Mouse (Mus musculus) lung, postnatal 36 days (tissue): ENCODE measurements at regions not wholly inside any gene's neighbourhood (a gene's known extent, or its start where the extent isn't known, plus 50 kb on each side); places are given as distances from the start of the nearest gene placed in this dataset.
A peak's percentile ranks its signal among the peaks of the same experiment; 100 is the strongest.

Source experiments
- DNase-seq: peaks from one replicate; pipeline ENCODE4 v3.0.0; 2022; ENCODE audit warnings: mixed read lengths

DNA sequence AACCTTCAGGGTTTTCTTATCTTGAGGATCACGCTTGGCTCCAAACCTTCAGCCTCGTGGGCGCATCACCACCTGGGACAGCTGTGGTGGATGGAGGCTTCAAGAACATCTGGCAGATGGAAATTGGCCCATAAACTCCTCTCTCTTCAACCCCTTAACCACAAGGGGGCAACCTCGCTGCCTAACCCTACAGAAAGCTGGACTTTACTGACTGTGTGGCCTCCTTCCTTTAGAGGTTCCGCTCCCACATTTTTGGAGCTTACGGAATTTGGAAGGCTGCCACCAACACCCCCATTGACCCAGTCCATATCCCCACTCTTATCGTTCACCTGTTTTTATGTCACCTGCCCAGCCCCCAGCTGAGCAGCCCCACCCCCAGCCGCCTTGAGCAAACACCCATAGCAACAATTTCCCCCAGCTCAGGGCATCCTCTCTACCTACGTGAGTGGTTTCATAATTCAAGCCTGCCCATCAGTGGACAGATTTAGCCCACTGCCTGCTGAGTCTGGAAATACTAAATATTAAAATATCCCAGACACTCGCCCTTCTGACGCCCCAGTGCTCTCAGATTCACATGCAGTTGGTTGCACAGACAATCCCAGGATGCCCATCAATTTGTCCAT, 167.0 kb upstream of the Slc22a22 start:
- DNase-seq = peak; percentile 62

DNA sequence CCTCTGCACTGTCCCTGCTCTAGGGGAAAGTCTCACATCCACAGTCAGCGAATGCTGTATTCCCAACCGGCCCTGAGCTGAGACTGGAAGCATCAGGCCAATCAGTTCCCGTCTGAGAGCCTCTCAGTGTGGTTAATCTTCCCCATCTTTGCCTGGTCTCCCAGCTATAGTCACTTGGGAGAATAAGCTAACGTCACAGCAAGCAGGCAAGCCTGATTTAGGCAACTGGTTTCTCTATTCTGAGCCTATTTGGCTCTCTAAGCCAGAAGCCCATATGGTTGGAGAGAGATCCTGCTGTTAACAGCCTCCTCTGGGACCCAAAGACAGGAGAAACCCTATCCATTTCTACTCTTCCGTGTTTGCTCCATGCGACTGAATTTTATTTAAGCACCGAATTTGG, 161.7 kb upstream of the Slc22a22 start:
- DNase-seq = no peak

DNA sequence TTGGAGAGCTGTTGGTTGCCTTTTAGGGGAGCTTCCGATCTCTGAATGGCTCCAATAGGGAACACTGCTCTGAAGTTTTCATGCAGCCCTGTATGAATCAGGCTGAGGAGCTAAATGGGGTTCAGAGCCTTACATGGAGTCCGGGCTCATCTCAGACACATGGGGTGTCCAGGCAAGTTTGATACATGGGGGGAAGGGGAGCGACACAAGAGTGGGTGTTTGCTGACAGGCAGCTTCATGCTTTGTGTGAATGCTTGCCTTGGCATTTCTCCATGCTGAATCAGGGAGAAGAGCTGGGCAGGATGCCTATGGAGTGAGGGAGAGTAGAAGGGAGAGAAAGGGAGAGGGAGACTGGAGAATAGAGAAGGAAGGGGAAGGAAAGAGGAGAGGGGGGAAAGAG, 155.6 kb upstream of the Slc22a22 start:
- no peak for DNase-seq

DNA sequence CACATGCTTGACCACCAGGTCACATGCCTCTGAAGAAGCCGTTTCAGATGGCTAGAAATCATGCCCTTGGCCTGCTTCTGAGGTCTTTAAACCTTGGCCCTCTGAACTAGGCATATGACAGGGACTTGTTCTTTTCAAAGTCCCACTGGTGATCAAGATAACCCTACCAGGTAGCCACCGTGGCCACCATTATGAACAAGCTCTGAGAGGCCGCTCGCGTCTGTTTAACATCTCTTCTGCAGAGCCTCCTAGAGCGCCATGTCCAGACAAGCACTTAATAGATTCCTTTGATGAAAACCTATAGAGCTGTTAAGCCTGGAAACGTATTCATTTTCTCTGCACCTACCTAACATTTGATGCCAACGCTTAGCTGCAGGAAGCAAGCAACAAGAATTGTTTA, 155.1 kb upstream of the Slc22a22 start:
- DNase-seq = no peak

DNA sequence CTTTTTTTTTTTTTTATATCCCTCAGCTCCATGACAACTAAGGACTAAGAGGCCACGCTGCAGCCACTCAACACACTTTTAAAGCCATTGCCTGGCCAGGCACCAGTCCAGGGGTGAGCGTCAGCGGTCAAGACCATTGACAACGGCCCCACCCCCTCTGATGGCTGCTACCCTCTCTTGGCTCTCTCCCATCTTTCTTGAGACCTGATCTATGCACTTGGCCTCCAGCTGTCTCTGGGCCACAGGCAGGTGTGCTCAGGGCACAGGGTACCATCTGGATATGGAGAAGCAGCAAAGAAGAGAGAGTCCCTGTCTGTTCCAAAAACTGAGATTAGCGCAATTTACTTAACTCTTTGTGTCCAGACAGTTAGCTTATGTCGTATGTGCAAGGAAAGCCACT, 141.0 kb upstream of the Slc22a22 start:
- no peak for DNase-seq

DNA sequence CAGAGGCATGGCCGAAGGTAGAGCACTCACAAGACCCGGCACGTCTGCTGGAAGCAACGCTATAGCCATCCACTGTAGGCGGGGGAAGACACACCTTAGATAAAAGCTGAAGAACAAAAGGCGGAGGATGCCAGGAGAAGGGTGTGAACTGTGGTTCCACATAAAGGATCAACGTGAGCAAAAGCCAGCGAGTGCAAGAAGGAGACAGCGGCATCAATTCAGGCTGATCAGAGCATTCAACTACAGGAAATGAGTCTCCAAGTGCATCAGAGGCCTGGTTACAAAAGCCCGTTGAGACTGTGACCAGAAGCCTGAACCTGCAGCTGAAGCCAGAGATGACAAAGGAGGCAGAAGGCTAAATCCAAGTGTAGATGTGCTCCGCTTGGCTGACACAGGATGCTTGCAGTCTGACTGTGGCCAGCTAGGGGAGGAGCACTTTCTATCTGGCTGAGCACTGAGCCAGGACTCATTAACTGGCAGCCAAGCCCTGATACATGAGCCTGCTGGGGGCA, 139.5 kb upstream of the Slc22a22 start:
- DNase-seq = no peak

DNA sequence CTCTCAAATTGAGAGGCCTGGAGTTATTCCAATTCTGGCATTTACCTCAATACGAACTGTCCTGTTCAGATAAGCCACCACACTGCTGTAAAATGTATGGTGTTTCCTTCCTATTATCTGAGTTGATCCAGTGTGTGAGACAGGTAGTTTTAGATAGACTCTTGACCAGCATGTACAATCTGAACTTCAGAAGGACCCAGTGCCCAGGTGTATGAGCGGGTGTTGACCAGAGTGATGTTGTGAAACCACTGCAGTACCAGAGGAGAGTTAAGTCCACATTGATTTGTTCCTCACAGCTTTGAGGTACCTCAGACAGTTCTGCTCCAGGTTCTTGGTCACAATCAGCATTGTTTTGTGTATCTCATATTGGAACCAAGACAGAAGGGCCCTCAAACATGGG, 132.6 kb upstream of the Slc22a22 start:
- no peak for DNase-seq

DNA sequence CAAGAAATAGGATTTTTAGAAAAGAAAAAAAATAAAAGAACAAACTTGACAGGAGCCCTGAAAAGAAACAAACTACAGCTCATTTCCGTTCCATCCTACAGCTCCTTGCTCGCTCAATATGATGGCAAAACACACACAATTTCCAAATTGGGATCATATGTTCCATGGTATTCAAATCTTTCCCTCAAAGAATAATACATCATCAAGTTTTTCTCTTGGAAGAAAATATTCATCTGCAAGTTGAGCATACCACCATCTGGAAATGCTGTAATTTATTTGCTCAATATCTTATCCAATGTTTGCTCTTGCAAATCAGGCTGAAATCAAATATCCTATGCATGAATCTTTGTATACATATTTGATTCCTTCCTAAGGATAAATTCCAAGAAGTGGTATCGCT, 131.1 kb upstream of the Slc22a22 start:
- DNase-seq = no peak

DNA sequence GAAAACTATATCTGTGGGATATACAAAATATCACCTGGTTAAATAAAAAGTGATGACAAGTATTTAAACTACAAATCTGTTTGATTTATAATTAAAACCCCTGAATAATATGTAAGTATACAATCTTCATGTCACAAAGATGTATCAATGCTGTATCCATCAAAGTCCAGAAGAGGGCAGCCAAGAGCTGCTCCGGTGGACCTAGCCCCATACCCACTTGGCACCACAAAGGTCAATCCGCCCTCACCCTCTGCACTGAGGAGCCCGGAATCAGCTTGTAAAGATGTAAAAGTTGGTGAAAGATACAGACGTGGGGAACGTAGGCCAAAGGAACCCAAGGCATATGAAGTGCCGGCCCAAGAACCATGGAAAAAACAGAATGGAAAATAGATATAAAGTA, 123.1 kb upstream of the Slc22a22 start:
- DNase-seq = peak; percentile 50

DNA sequence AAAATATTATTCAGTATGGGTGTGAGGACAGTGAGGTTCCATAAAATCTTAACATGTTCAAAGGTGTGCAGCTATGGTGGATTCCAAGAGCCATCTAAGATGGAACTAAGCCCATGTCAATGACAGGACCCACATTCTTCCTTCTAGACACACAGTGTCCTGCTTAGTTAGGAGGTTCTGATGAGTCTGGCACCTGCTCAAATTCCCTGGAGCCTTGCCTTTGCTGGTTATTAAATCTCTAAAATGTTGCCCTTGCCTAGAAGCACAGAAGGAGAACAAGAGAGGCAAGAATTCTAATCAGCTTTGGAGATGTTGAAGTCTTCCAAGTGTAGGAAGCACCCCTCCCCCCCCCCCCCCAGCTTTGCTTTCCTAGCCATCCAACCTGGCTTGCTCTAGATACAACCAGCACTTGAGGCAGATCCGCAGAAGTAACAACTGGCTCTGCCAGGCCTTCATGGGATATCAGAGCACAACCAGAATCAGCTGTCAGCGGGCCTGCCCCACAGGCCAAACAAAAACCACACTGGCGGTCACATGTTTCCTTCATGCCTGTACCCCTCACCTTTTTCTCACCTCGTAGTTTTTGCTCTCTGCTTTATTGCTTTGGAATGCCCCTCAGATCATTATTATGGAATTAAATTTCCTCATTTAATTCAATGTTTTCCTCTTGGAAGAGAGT, 116.0 kb upstream of the Slc22a22 start:
- no peak for DNase-seq

DNA sequence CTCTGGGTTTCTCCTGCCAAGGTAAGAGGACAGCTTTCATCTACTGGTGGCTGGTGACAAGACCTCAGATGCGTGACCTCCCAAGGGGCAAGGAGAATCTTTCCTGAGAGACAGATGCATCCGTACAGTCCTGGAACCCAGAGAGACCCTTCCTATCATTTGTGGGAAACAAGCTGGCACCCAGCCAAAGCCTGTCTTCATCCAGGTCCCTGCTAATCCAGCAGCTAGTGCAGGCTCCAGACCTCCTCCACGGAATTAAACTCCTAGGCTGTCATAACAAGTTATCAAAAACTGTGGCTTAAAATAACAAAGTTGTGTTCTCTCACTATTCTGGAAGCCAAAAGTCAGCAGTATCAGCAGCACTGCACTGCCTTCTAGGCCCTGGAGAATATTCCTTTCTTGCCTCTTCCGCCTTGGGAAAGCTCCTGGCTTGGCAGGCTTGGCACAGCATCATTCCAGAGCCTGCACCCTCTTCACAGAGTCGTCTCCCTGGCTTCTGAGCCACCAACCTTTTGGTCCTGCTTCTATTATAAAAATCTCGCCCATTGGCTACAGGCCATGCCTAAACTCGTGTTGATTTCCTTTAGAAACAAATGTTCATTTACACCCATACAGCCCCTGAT, 113.3 kb upstream of the Slc22a22 start:
- DNase-seq = no peak

DNA sequence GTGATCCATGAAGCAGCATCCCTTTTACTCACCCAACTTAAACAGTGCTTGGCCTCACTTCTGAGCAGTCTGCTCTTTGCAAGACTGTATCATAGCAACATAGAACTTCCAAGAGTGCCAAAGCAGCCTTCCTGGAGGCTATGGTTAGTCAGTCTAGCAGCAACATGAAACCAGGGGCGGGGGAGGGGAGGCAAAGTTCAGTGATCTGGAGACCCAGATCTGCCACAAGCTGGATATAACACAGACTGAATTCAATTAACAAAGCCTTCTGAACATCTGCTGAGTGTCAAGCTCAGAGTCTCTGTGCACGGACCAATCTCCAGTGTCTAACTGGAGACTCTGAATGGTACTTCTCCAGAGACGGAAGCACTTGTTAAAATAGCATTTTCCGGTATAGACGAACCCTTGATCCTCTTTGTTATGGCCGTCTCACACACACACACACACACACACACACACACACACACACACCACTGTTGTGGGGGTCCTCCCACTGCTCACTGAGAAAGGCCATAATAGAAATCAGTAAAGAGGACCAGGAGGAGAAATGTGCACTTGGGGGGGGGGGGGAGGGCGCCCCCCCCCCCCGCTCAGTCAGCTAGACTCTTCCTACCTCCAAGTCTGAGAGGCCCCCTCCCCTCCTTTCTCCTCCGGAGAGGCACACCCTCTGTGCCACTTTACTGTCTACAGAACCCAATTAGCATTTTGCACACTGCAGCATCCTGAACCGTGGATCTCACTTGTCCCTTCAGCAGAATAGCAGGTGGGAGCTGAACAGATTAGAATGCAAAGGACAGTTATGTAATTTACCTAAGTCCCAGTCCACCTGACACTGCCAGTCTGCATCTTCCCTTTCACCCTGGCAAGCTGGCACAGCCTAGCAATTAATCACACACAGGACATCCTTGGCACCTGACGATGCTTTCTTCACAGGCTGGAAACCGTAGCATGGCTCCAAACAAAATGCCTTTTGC, 112.3 kb upstream of the Slc22a22 start:
- DNase-seq = no peak

DNA sequence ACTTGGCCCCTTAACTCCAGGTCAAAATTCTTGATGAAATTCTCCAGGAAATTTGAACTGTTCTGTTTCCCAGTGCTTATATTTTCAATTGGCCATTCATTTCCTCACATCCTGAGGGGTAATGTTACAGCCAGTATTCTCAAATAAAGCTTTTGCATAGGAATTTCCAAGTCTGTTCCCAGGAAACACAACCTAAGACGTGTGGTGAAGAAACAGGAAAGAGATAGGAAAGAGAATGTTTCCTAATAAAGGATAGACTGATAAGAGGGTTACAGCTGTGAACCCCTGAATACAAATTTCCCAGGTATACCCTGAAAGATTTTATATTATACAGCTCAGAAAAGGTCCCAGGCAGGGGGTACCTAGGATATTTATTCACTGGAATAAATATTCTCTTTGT, 108.0 kb upstream of the Slc22a22 start:
- DNase-seq = no peak

DNA sequence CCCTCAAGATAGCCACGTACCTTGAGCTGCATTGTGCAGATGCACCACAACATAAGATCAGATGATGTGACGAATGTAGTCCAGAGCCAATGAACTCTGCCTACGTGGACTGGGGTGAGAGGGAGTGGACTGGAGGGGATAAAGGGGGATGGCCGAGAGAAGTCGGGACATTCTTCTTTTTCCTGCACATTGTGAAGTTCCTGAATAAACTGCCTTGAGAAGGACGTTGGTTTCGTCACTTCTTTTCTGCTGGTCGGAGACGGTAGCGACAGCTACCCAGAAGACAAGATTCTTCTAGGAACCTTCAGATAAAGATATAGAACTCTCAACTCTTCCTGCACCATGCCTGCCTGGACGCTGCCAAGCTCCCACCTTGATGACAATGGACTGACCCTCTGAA, 107.1 kb upstream of the Slc22a22 start:
- DNase-seq = no peak

DNA sequence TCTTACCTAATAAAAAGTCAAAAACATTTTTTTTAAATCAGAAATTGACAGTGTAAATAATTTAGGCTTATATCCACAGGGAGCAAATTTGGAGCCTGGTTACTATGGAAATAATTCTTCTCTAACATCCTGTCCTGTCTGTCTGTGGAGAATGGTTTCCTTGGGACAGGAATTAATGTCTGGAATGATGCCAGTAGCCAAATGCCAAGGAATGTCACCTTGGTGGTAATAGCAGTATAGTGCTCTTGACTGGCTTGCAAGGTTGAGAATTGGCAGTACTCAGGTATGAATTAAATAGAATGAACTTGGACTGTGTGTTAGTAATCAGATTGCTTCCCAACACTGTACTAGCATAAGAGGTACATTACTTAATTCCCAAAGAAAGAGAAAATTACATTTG, 103.8 kb upstream of the Slc22a22 start:
- DNase-seq = no peak

DNA sequence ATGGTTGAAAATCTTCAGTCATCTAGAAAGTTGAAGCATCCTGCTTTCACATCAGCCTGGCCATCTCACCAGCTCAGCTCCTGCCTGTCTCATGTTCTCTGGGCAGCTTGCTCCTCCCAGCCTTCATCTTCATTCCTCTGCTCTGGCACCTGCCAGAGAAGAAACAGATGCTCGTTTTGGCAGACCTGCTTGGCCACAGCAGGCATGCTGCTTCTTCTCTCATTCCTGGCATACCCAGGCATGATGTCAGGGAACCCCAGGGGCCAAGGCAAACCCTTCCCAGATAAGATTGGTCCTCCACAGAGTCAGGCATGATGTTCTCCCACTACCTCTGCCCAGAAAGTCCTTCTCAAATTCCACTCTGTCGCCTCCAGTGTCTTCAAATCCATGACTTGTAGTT, 101.4 kb upstream of the Slc22a22 start:
- DNase-seq = no peak

DNA sequence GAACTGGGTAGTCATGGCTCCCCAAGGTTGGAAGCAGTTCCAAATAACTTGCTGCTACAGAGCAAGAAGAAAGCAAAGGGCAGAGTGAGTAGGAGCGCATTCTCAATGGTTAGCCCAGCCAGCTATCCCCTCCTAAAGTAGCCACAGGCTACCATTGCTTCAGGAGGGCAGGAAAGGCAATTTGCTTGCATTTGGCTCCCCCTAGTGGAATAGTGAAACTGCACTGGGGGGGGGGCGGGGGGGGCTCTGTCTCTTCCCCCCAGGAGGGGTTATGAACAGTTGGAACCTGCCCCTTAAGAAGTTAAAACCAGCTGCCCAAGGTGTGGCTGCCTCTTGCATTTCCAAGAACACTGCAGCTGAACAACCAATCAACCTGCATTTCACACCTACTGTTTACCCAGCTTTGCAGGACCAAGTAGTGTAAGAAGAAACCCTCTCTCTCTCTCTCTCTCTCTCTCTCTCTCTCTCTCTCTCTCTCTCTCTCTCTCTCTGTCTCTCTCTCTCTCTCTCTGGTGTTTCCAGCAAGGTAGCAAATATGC, 96.7 kb upstream of the Slc22a22 start:
- DNase-seq = no peak

DNA sequence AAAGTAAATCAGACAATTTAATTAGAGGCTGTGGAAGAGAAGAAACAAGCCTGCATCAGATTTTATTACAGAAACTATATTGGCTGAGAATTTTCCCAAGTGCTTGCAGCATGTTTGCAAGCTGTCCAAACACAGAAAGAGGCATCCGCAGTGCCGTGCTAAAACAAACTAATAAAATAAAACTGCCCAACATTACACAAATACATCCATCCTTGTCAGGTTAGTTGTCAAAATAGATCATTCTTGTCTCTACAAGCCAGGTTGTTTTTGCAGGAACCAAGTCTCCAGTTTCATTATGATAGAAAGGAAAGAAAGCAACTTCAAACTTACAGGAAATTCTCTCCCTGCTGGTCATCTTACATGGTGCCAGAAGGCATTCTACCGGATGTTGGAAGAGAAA, 95.0 kb upstream of the Slc22a22 start:
- no peak for DNase-seq

DNA sequence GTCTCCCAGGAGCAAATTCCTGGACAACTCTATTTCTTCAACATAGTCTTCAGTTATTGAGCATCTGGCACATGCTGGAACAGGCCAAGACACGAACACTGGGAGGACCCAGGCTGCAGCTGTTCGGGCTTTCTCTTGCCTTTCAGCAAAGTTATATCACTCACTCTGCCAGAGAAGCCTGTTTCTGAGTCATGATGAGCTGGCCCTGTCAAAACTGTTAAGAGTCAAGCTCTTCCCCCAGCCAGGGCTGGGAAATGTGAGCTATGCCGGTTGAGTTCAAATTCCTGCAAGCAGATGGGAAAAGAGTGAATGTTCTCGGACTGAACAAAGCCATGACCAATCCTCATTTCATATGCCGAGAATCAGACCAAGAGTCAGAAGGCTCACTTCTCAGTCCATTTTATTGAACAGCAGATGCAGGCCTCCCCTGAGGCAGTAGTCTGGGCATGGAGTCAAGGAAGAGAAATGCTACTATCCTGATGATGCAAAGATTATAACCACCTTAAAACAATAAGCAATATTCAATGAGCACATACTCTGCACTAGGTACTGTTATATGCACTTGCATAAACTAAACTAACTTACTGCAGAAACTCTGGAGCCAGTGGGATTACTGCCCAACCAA, 90.7 kb upstream of the Slc22a22 start:
- no peak for DNase-seq

DNA sequence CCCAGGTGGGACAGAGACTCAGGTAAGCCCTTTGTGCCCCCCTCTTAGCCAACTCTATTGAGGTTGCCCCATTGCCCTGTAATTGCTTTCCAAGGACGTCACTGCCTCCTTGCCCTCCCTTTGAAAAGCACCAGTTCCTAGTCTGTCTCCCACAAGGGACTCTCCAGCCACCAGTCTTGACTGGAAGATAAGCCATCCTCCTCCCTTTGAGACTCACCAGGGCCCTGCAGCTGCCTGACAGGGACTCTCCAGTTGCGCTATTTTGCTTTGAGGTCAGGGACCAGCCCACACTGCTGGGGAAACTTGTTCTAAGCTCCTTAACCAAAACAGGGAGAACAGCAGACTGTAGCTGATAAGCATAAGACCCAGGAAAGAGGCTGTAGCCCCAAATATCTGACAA, 69.7 kb upstream of the Slc22a22 start:
- no peak for DNase-seq

DNA sequence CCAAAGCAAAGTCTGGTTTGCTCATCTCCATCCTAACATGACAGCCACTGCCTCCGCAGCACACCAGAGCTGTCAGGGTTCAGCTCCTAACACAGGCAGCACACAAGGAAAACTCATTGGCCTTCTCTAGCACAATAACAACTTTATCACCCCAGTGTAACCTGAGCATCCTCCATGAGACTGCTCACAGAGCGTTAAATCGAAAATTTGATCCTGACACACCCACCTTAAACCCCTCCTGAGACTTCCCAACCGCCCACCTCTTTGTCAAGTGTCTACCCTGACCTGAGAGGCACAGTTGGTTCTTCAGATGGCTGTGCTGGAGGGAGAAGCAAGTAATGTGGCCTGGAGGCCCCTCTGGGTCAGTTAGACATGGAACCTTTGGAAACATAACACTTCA, 67.7 kb upstream of the Slc22a22 start:
- no peak for DNase-seq

DNA sequence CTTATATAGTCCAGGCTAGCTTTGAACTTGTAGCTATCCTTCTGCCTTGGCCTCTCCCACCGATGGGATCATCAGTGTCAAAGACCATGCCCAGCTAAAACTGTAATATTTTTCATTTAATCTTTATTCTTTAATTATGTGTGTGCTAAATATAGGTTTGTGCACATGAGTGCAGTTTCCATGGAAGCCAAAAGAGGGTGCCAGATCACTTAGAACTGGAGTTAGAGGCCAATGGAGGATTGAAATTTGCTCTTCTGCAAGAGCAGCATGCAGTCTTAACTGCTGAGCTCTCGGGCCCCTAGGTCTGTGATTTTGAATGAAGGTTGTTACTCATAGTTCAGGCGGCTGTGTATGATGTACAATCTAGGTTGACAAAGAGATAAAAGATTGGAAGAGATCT, 66.6 kb upstream of the Slc22a22 start:
- DNase-seq = no peak
